Mouse (Mus musculus) B cell, adult 2 months (primary cell): ENCODE data around the gene Wipf1.
"Not testable (repeated sequence)": the region's sequence is repeated elsewhere in the genome, so short reads cannot be mapped to it uniquely, and the experiment has no call there.

ENCODE experiments used
- DNase-seq, 2 experiments: peaks; one replicate each; pipeline ENCODE4 v3.0.0; 2022

Wipf1 gene

GRCm38 (mm10) chr2:73506337-73506736, 23.2 kb downstream of the Wipf1 start:
- DNase-seq: not testable (repeated sequence)

DNA sequence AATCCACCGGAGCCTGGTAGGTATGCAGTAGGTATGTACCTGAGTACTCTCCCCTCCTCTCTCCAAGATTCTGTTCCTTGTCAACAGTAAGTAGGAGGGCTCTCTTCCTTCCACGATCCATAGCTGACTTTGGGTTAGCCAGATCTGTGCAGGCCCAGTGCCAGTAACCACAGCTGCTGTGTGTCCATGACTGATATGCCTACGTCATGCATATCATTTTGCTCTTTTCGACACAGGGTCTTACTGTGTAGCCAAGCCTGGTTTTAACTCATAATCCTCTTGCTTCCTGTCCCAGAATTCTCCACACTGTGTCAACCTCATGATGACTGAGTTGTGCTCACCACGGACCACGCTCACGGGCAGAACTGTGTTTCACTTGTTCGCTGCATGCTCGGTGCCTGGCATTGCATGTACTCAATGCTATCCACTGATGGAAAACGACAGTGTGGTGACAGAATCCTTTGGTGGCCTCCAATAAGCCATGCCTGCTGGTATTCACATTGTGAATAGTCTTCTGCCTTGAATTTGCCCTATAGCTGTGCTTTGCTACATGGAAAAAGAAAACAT, 26.6 kb downstream of the Wipf1 start:
- no peak for DNase-seq

DNA sequence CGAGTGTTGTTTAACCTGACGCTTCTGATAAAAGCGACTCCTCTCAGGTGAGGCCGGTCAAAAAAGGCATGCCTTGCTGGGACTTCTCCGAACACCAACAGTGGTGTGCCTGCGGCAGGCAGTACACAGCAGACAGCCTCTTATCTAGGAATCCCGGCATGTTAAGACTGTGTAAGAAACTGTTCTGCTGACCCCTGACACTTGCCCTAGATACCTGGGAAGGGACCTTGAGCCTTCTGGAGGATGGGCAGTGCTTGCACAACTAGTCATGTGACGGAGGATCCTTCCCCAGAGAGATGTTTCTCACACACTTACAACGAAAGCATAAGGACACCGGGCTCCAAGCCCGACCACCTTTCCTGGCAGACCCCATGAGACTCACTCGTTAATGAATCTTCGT, 28.7 kb downstream of the Wipf1 start:
- no peak for DNase-seq

GRCm38 (mm10) chr2:73498322-73498721, 31.2 kb downstream of the Wipf1 start:
- no peak for DNase-seq

- no peak for DNase-seq
Observed at GRCm38 (mm10) chr2:73497572-73497971, 32.0 kb downstream of the Wipf1 start.

DNA sequence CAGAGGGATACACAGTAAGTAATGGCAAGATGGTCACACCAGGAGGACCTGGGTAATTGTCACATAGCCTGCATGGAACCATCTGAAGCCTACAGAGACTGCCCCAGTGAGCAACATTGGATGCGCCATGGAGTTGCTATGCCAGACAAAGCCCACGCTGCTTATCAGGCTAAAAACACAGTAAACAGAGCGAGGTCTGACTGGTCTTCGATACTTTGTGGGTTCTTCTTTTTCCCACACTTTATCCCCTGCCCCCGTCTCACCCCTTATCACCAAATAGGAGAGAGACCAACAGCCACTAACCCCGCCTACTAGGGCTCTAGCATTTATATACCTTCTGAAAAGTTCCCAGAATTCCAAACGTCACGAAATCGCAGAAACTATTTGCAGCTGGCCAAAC, 32.6 kb downstream of the Wipf1 start:
- DNase-seq: no peak

- DNase-seq: no peak
Observed at GRCm38 (mm10) chr2:73496329-73496685, 33.2 kb downstream of the Wipf1 start.

DNA sequence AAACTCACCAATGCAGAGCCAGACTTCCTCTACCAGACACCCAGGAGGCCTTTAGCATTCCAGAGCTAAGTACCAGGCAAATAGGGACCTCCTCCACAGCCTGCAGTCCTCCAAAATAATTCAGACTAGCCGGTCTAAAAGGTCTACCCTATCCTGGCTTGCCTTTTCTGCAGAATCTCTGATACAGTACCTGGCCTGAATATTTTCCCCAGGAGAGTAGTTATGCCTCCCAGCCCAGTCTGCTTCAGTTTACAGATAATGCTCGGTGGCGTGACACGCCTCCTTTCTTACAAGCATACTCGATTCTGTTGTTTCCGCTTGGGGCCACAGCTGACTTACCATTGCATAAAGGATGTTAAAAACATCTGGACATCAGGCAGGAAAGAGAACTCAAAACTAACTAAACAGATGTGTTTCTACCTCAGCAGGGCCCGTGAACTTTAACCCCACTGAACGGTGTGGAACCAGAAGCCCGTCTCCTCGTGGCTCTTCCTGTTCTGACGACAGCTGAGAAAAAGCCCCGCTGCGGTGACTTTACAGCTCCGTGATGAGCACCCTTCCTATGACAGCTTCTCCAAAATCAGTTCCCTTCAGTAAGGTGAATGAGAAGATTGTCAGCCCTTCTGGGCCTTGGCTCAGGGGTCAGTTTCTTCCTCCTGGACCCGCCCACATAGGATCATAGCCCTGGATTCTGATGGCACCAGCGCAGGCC, 33.8 kb downstream of the Wipf1 start:
- DNase-seq: peak; percentile 81 to 84

DNA sequence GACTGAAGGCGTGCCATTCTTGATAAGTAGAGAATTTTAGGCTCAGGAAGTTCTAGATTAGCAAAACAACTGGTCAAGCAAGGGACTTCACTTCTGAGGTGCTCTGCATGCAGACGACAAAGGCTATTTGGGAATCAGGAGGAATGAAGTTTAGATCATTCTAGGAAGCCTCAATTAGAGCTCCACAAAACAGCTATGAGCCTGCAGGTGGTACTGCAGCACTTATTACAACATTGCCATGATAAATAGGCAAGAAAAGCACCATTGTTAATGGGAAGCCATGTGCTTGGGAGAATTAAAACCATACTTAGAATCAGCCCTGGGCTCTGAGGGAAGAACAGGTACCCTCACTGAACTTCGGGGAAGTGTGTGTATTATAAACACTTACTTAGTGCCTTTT, 36.0 kb downstream of the Wipf1 start:
- DNase-seq: no peak

GRCm38 (mm10) chr2:73491442-73492241, 37.9 kb downstream of the Wipf1 start:
- peak; percentile 86 to 87 for DNase-seq

- DNase-seq: no peak
Observed at GRCm38 (mm10) chr2:73490466-73490865, 39.1 kb downstream of the Wipf1 start.

- DNase-seq: peak; percentile 73 to 74
Observed at GRCm38 (mm10) chr2:73486120-73486601, 43.4 kb downstream of the Wipf1 start.

GRCm38 (mm10) chr2:73485236-73486119, 44.1 kb downstream of the Wipf1 start:
- peak; percentile 68 for DNase-seq

GRCm38 (mm10) chr2:73484561-73485235, 44.8 kb downstream of the Wipf1 start:
- DNase-seq: no peak

- DNase-seq: peak; percentile 44 to 47
Observed at GRCm38 (mm10) chr2:73478805-73479204, 50.7 kb downstream of the Wipf1 start.

DNA sequence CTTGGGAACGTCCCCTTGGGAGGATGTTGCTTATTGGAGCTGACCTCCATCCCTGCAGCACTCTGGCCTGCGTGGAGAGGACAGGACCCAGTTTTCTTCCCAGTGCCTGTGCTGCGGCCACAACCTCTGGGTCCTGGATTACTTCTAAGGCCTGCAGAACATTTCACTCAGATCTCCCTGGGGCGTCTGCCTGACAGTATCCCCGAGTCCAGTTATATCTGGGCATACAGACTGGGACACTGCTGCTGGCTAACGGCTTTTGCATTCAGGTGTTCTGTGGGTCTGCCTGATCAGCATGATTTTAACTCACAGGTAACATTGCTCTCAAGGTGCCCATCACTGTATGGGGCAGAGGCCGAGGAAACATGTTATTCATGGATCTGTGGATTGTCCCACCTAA, 52.0 kb downstream of the Wipf1 start:
- no peak for DNase-seq

DNA sequence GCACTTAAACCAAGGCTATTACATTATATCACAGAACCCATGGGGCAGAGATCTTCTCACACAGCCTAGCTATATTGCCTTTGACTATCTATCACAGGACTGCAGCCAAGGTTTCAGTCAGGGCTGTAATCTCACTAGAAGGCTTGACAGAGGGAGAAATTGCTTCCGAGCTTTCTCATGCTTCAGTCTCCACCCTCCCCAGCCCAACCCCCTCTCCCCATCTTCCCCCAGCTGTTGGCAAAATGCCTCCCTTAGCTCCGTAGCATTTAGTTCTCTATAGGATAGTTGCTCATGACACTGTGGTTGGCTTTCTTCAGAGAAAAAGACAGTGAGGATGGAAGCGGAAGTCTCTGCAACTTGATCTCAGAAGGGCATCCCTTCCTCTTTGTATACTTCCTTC, 54.0 kb downstream of the Wipf1 start:
- no peak for DNase-seq

GRCm38 (mm10) chr2:73472130-73472529, 57.4 kb downstream of the Wipf1 start:
- DNase-seq: peak; percentile 77 to 78

GRCm38 (mm10) chr2:73470146-73470630, 59.3 kb downstream of the Wipf1 start:
- DNase-seq: no peak

GRCm38 (mm10) chr2:73469552-73469951, 60.0 kb downstream of the Wipf1 start:
- no peak for DNase-seq

DNA sequence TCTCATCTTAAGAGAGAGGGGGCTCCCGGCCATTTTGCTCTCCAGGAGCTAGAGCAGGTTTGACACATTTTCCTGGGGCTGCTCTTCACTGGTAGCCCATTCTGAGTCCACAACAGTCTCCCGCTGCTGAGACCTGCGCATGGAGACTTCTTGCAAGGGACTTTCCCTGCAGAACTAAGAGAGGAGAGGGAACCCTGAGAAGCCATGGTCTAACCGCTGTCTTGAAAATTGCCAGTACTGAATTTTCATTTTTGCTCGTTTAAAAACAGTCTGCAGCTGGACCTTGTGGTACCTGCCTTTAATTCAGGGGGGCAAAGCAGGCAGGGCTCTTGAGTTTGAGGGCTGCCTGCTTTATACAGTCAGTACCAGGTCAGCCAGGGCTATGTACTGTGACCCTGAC, 60.5 kb downstream of the Wipf1 start:
- no peak for DNase-seq
